Mouse (Mus musculus): Measurements from ENCODE around the gene Ehmt2. TPM values are rescaled to one million over a fixed set of nuclear protein-coding genes. Genes with fewer than 3 reads are reported as not detected.
A peak's percentile ranks its signal among the peaks of the same experiment; 100 is the strongest.

Gene Ehmt2
- 100 to 1,000 TPM; 232 to 251 TPM for total RNA-seq (2021)

GRCm38 (mm10) chr17:34898160-34898586 is at the start of gene Ehmt2, which contains the start of gene C2:
TSS of gene Ehmt2 (plus strand) at chr17:34898469.
TSS of gene C2 (minus strand) at chr17:34898265.
- intact Hi-C loops (cut with DNase I) = no loop called here

GRCm38 (mm10) chr17:34849722-34850516 is 48.4 kb upstream of the Ehmt2 start, which contains the start of the genes Skiv2l and Nelfe:
TSS of gene Skiv2l (minus strand) at chr17:34850210.
TSS of gene Nelfe (plus strand) at chr17:34850391.
- DNase-seq = peak; percentile 99
- intact Hi-C loops (cut with DNase I) = loop anchor here (5.0 kb wide), 1 partner anchor 42 kb away; no protein-coding TSS in a partner anchor

More at GRCm38 (mm10) chr17:34898160-34898586, at the start of gene Ehmt2, which contains the start of gene C2:
- DNase-seq = peak; percentile 81

- no peak for DNase-seq
- intact Hi-C loops (cut with DNase I) = loop anchor here (5.0 kb wide), 1 partner anchor 42 kb away; no protein-coding TSS in a partner anchor
These were observed 47.6 kb upstream of the Ehmt2 start for GRCm38 (mm10) chr17:34850517-34851125.

GRCm38 (mm10) chr17:34853511-34853910 is 44.8 kb upstream of the Ehmt2 start:
- intact Hi-C loops (cut with DNase I) = loop anchor here (5.0 kb wide), 1 partner anchor 39 kb away; no protein-coding TSS in a partner anchor
- DNase-seq = no peak

- no peak for DNase-seq
- intact Hi-C loops (cut with DNase I) = loop anchor here (5.0 kb wide), 1 partner anchor 38 kb away; no protein-coding TSS in a partner anchor
These were observed 43.5 kb upstream of the Ehmt2 start for GRCm38 (mm10) chr17:34854761-34855160.

- intact Hi-C loops (cut with DNase I) = no loop called here
- DNase-seq = peak; percentile 59
These were observed 42.4 kb upstream of the Ehmt2 start for GRCm38 (mm10) chr17:34855825-34856224.

GRCm38 (mm10) chr17:34858670-34859069 is 39.6 kb upstream of the Ehmt2 start:
- intact Hi-C loops (cut with DNase I) = no loop called here
- DNase-seq = no peak

- intact Hi-C loops (cut with DNase I) = no loop called here
- no peak for DNase-seq
These were observed 37.8 kb upstream of the Ehmt2 start for GRCm38 (mm10) chr17:34860514-34860913.

GRCm38 (mm10) chr17:34861704-34862415 is 36.4 kb upstream of the Ehmt2 start:
- intact Hi-C loops (cut with DNase I) = no loop called here
- DNase-seq = no peak

GRCm38 (mm10) chr17:34862416-34863081 is 35.7 kb upstream of the Ehmt2 start, which contains the start of gene Cfb:
TSS of gene Cfb (minus strand) at chr17:34862518.
- intact Hi-C loops (cut with DNase I) = no loop called here
- DNase-seq = no peak

GRCm38 (mm10) chr17:34865981-34866380 is 32.3 kb upstream of the Ehmt2 start:
- intact Hi-C loops (cut with DNase I) = no loop called here

GRCm38 (mm10) chr17:34874321-34874720 is 23.9 kb upstream of the Ehmt2 start:
- intact Hi-C loops (cut with DNase I) = no loop called here
- no peak for DNase-seq

More at GRCm38 (mm10) chr17:34865981-34866380, 32.3 kb upstream of the Ehmt2 start:
- no peak for DNase-seq

- intact Hi-C loops (cut with DNase I) = no loop called here
- DNase-seq = no peak
These were observed 18.9 kb upstream of the Ehmt2 start, which contains the start of gene Zbtb12 for GRCm38 (mm10) chr17:34879336-34879879. TSS of gene Zbtb12 (plus strand) at chr17:34879483.

- no peak for DNase-seq
- intact Hi-C loops (cut with DNase I) = no loop called here
These were observed 17.1 kb upstream of the Ehmt2 start for GRCm38 (mm10) chr17:34881166-34881565.

- no peak for DNase-seq
- intact Hi-C loops (cut with DNase I) = no loop called here
These were observed 16.5 kb upstream of the Ehmt2 start, which contains the start of gene Gm20547 for GRCm38 (mm10) chr17:34881683-34882310. TSS of gene Gm20547 (minus strand) at chr17:34882042.

GRCm38 (mm10) chr17:34883332-34883731 is 14.9 kb upstream of the Ehmt2 start:
- DNase-seq = no peak
- intact Hi-C loops (cut with DNase I) = no loop called here

- intact Hi-C loops (cut with DNase I) = no loop called here
These were observed 13.6 kb upstream of the Ehmt2 start for GRCm38 (mm10) chr17:34884704-34885103.

GRCm38 (mm10) chr17:34885615-34886014 is 12.7 kb upstream of the Ehmt2 start:
- no peak for DNase-seq
- intact Hi-C loops (cut with DNase I) = no loop called here

More at GRCm38 (mm10) chr17:34884704-34885103, 13.6 kb upstream of the Ehmt2 start:
- DNase-seq = no peak

- DNase-seq = no peak
These were observed 10.3 kb upstream of the Ehmt2 start for GRCm38 (mm10) chr17:34887942-34888341.

More at GRCm38 (mm10) chr17:34887942-34888341, 10.3 kb upstream of the Ehmt2 start:
- intact Hi-C loops (cut with DNase I) = no loop called here
